Mouse (Mus musculus) retina, postnatal 1 day (tissue): Measurements from ENCODE around the gene 4931429L15Rik.

Experiments
- DNase-seq: peaks from one replicate; pipeline ENCODE4 v3.0.0-alpha.2; 2012

Gene 4931429L15Rik

GRCm38 (mm10) chr9:46327706-46328571 is 8.2 kb upstream of the 4931429L15Rik start:
- DNase-seq = peak; percentile 80

GRCm38 (mm10) chr9:46326694-46327405 is 7.1 kb upstream of the 4931429L15Rik start:
- no peak for DNase-seq

- DNase-seq = no peak
Observed at GRCm38 (mm10) chr9:46320461-46320860, 675 bp upstream of the 4931429L15Rik start.

GRCm38 (mm10) chr9:46317957-46318356 is 1.8 kb downstream of the 4931429L15Rik start:
- DNase-seq = no peak

GRCm38 (mm10) chr9:46316909-46317308 is 2.9 kb downstream of the 4931429L15Rik start:
- DNase-seq = peak; percentile 63

GRCm38 (mm10) chr9:46316388-46316787 is 3.4 kb downstream of the 4931429L15Rik start:
- DNase-seq = peak; percentile 83

- peak; percentile 52 for DNase-seq
Observed at GRCm38 (mm10) chr9:46315807-46316365, 3.9 kb downstream of the 4931429L15Rik start.

GRCm38 (mm10) chr9:46314921-46315320 is 4.9 kb downstream of the 4931429L15Rik start:
- DNase-seq = no peak

GRCm38 (mm10) chr9:46314507-46314906 is 5.3 kb downstream of the 4931429L15Rik start:
- peak; percentile 88 for DNase-seq

GRCm38 (mm10) chr9:46309121-46309520 is 10.7 kb downstream of the 4931429L15Rik start:
- DNase-seq = peak; percentile 53

GRCm38 (mm10) chr9:46302142-46302541 is 17.6 kb downstream of the 4931429L15Rik start:
- peak; percentile 75 for DNase-seq

- DNase-seq = no peak
Observed at GRCm38 (mm10) chr9:46298381-46298780, 21.4 kb downstream of the 4931429L15Rik start.

- DNase-seq = peak; percentile 96
Observed at GRCm38 (mm10) chr9:46282631-46283436, 37.0 kb downstream of the 4931429L15Rik start, which contains the start of gene Bud13. Gene Bud13 (plus strand): TSS chr9:46283008.

GRCm38 (mm10) chr9:46274494-46274893 is 45.3 kb downstream of the 4931429L15Rik start:
- DNase-seq = no peak

GRCm38 (mm10) chr9:46272677-46273454 is 46.9 kb downstream of the 4931429L15Rik start, which contains the start of gene Zpr1:
Gene Zpr1 (plus strand): TSS chr9:46273064.
- DNase-seq = peak; percentile 97

GRCm38 (mm10) chr9:46272070-46272469 is 47.7 kb downstream of the 4931429L15Rik start:
- no peak for DNase-seq

GRCm38 (mm10) chr9:46270782-46271181 is 49.0 kb downstream of the 4931429L15Rik start:
- no peak for DNase-seq

- no peak for DNase-seq
Observed at GRCm38 (mm10) chr9:46269125-46269524, 50.7 kb downstream of the 4931429L15Rik start.

GRCm38 (mm10) chr9:46268343-46268873 is 51.4 kb downstream of the 4931429L15Rik start, which contains the start of gene Apoa5:
Gene Apoa5 (plus strand): TSS chr9:46268633.
- no peak for DNase-seq

- no peak for DNase-seq
Observed at GRCm38 (mm10) chr9:46261131-46261530, 58.7 kb downstream of the 4931429L15Rik start.

GRCm38 (mm10) chr9:46259111-46259510 is 60.7 kb downstream of the 4931429L15Rik start:
- DNase-seq = no peak
